Mouse (Mus musculus): ENCODE measurements around the gene Ascc1. TPM values are rescaled to one million over a fixed set of nuclear protein-coding genes. Genes with fewer than 3 reads are reported as not detected.
A peak's percentile ranks its signal among the peaks of the same experiment; 100 is the strongest.
"Not testable (repeated sequence)": the region's sequence is repeated elsewhere in the genome, so short reads cannot be mapped to it uniquely, and the experiment has no call there.

Ascc1 gene
- total RNA-seq, 2 experiments from 2014 or later = 23.2 to 25.9 TPM

DNA sequence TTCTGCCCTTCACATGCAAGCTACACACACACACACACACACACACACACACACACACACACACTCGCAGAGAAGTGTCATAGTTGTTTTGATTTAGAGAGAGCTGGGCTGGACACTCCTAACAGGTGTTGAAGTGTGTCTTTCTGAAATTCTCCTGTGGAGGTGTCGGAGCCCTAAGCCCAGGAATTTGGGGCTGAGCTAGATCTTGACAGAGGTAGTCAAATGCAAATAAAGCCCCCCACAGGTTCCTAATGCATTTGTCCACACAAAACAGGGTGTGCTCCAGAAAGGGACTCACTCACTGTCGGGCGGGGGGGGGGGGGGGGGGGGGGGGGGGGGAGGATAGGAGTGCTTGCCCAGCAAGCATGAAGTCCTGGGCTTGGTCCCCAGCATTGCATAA is 25.5 kb upstream of the Ascc1 start:
- no peak for DNase-seq

DNA sequence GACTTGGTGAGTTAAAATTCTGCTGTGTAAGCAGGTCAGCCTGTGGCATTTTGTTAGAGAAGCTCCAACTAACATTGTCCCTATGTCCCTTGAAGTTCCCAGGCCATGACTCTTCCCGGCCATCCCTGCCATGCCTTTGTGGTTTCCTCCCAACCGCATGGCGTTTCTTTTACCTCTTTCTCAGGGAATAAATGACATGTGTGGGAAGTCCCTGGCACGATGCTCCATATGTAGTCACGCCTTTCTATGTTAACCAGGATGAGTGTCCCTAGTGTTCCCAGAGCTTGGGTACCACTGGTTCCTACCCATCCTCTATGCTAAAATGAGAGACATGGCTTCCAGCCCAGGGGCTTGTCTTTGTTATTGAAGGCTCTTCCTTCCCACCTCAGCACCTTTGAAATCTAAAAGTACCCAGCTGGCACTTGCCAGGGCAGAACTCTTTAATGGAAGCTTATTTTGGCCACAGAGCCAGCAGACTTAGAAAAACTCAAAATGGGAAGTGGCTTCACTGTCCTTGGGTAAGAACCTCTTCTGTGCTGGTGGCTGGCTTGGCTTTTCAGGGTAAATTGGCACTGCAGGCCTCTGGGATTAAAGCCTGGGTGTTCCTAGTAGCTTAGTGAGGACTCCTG is 24.8 kb upstream of the Ascc1 start:
- DNase-seq = peak; percentile 72 to 73

DNA sequence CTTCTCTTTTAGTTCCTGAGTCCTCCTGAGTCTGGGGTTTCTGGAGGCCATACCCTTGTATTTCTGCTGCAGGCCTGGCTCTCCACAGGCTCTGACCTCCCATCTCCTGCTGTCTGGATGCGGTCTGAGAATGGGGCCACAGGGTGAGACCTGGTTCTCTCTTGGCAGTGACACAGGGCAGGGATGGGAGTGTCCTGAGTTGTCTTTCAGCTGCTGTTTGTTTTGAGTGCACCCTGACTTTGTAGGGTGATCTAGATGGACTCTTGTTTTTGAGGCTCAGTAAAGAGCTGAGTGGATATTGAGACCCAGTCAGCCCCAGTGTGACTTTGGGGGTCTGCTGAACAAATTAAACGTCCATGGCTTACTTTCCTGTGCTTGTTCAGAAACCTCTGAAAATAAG is 24.2 kb upstream of the Ascc1 start:
- DNase-seq = peak; percentile 68 to 73

DNA sequence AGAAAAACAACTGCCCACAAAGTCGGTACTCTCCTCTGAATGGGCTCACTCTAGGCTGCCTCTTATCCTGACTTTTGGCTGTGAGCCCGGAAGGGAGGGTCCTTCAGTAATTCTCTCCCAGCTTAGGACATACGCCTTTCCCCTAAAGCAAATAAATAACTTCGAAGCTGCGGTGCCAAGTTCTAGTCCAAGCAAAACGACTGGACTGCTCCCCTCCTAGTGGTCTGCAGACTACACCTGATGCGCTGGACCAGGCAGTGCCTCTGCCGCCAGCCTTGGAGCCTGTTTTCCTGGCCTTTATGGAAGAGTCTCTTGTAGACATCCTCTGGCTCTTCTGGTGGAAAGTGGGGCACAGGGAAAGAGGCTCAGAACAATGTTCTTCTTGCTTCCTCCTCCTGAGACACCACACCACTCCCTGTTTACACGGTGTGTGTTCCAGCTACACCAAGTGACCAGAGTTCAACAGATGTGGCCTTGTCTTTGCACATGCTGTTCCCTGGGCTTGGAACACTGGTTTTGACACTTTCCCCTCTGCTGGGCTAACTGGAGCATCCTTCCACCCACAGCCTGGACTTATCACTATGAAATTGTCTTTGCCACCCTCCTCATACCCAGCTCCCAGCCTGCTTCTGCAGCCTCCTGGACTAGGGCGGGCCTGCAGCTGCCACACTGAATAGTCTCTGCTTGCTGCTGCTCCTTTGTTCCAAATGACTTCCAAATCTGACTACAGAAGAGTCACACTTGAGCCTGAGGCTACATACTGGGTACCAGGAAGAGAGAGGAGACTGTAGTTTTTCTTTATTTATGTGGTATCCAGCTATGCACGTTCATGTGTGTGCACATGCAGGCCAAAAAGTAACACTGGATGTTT is 23.5 kb upstream of the Ascc1 start:
- peak; percentile 94 for DNase-seq

DNA sequence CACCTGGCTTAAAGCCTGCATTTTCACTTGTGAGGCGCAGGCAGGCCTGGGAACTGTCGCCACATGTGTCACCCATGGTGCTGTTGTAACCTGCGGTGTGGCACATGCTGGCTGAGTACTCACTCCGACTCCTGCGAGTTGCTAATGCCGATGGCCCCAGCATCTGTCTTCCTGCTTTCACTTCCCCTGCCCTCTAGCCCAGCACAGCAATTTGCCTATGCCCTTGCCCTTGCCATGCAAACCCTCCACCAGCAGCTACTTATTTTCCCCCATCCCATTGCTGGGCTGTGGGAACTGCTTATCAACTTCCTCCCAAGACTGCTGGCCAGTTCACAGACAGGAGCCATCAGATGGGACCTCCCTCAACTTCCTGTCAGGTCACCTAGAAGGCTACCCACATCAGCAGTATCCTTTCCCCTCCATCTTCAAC is 21.8 kb upstream of the Ascc1 start:
- DNase-seq = peak; percentile 72 to 85

DNA sequence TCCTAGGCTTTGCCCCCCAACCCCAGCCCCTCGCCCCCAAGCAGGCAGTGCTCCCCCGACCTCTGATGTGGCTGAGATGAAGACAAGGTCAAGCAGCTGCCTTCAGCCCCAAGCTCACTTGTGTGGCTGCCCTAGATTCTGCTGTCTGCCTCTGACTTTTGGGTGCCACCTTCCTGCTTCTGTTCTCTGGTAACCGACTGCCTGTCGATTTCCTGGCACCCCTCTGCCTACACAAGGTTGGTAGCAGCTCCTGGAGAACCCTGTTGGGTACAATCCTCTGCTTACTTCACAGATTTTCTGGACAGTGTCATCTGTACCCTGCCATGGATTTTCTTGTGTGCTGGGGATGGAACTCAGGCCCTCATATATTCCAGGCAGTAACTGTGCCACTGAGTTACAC is 21.3 kb upstream of the Ascc1 start:
- no peak for DNase-seq

DNA sequence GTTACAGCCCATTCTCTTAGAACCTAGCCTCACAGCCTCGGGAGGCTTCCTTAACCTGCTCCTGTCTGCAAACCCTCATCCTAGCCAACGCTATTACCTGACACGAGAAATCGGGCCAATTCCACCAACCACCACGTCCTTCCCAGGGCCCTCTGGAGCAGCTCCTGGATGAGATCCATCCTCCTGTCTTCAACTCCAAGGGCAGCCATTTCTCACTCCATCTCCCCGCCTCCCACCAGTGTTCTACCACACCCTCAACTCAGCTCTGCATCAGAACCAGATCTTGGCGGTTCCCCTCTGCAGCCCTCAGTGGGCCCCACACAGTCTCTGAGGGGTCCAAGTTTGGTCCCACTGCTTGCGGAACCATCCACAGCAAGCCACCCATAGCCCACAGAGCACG is 20.8 kb upstream of the Ascc1 start:
- peak; percentile 79 to 80 for DNase-seq

DNA sequence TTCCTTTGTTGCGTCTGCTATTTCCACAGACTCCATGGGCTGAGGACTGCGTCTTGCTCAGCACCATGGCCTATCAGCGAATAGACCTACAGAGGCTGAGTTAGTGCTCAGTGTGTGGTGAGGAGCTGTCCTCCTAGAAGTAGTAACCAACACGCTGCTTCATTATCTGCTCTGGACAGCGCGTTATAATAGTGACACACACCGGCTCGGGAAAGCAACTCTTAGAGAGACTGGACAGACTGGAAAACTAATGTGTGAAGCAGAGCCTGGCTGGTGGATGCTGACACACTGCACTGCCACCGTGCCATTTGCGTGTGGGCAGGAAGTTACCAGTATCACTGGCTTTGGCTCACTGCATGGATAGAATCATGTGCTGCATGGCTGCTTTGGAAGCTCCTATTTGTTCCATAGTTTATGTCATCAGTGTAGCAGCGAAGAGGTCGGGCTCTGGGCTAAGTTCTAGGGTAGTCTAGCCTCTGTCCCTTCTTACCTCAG is 20.2 kb upstream of the Ascc1 start:
- DNase-seq = no peak

DNA sequence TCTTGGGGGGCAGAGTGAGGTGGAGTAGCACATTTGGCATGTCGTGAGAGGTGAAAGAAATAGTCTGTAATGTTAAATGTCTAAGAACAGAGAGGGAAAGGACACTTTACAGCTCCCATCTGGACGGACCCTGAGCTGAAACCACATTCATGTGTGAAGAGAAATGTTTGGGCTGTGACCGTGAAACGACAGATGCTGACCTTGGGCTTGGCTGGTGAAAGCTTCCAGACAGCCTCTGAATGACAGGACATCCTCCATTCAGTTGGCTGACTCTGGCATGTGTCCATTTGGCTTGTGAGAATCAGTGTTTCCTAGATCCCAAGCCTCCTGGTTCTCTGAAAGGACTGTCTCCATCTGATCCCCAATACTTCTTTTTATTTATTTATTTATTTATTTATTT is 14.6 kb upstream of the Ascc1 start:
- peak; percentile 83 to 89 for DNase-seq

DNA sequence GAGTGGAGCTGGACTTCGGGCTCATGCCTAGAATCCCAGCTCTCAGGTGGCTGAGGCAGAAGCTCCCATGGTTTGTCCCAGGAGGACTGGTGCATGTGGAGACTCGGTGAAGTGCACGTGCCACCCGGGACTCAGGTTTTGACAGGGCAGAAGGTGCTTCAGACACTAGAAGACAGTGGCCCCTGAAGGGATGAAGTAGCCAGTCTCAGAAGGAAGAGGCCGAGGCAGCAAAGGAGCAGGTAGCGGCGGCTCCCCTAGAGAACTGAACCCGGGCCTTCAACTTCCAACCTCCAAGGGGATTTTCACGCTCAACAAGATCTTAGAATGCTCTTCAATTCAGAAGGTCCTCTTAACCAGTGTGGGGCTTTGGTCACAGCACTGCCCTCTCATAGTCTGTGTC is 12.2 kb upstream of the Ascc1 start:
- no peak for DNase-seq

DNA sequence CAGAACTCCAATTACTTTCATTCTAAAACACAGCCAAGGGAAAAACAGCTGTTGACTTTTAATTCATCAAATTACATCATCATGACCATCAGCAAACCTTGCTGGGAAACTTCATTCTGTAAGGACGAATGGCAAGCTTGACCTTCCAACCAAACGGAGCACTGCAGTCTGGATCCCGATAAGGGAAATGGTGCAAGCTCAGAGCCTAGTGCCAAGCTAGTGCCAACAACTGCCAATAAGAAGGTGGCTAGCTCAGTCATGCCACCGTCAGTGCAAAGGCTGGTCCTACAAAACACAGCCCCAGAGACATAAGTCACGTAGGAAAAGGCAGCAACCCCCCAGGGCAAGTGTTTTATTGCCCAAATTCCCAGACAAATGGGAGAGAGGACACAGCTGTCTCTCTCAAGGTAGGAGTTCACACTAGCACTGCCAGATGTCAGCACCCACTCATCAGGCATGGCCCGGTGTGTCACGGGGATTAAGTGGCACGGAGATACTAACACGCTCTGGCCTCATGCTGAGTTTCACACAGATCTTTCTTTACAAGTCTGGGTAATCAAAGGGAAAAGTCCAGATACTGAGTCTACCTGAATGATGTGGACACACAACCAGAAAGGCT is 11.2 kb upstream of the Ascc1 start:
- peak; percentile 72 to 75 for DNase-seq

DNA sequence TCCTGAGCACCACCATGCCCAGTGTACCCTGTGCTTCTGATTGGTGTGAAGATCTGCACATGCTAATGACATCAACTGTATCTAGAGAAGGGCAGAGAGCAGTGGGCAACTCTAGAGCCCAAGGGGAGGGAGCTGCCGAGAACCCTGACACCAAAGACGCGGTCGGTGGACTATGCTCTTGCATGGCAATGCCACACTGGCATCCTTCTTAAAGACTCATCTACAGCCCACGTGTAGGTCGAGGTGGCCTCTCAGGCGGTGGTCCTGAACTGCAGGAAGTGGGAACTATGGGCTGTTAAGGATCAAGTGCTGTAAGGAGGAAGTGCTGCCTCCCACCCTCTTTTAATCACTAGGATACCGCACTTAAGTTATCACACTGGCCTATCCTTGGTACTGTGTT is 10.6 kb upstream of the Ascc1 start:
- DNase-seq = no peak

DNA sequence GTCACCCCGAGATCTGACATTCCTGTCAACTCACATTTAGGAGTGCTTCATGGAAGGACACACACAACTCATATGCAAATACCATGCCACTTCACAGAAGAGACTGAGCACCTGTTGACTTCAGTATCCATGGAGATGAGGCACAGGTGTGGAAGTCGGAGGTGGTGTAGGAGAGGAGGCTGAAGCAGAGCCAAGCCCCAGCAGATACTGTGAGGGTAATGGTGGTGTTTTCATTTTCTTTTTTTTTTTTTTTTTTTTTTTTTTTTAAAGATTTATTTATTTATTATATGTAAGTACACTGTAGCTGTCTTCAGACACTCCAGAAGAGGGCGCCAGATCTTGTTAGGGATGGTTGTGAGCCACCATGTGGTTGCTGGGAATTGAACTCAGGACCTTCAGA is 8.8 kb upstream of the Ascc1 start:
- not testable (repeated sequence) for DNase-seq

DNA sequence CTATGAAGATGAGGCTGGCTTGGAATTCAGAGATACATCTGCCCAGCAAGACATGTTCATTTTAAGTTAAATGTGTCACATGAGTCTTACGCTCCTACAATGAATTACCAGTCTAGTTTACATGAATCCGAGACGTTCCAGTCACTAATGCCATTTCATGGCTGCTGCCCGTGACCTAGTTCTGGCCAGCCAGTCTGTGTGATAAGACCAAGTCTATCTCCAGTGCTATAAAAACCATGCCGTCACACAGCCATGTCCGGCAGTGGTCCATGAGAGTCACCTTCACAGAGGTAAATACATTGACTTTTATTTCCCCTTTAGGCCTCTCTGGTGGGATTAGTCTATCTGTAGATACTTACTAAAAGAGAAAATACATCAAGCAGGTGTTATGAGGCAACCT is 6.7 kb upstream of the Ascc1 start:
- DNase-seq = peak; percentile 58 to 78

DNA sequence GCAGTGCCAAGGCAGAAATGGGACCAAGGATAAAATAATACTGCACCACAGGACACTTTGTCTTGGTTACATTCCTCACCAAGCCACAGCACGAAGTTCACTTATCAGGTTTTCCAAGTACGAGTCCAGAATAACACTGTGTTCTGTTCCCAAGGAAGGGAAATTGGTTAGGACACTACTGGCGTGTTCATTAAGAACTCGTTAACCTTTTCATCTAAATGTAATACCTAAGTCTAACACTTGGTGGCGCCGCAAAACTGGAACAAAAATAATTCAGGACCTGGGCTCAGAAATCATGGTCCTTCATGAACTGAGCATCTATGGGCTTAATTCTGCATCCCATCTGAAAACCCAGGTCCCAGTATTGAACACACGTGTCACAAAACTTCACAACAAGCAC is 5.0 kb upstream of the Ascc1 start:
- peak; percentile 86 to 94 for DNase-seq

DNA sequence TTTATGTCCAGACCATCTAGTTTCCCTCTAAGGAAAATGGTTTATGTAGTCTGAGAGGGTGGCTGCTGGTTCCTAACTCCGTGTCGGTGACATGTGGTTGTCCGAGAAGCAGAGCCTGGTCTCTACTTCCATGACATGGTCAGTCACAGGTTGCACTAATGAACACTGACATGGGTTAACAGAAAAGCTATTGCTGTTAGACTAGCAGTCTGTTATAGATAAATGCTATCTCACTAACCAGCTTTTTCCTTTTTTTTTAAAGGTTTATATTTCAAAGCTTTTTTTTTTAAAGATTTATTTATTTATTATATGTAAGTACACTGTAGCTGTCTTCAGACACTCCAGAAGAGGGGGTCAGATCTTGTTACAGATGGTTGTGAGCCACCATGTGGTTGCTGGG is 3.5 kb upstream of the Ascc1 start:
- no peak for DNase-seq

DNA sequence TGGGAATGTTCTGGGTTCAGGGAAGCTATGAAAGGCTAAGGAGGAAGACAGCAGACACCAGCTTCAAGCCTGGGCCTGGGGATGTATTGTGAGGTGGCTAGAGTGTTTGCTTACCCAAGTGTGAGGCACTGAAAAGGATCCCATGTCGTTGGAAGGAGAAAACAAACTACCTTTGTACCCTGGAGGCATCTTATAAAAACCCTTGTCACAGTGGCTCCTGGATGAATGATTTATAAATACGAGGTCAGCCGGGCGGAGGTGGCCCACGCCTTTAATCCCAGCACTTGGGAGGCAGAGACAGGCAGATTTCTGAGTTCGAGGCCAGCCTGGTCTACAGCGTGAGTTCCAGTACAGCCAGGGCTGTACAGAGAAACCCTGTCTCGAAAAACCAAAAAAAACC is 942 bp upstream of the Ascc1 start:
- not testable (repeated sequence) for DNase-seq

DNA sequence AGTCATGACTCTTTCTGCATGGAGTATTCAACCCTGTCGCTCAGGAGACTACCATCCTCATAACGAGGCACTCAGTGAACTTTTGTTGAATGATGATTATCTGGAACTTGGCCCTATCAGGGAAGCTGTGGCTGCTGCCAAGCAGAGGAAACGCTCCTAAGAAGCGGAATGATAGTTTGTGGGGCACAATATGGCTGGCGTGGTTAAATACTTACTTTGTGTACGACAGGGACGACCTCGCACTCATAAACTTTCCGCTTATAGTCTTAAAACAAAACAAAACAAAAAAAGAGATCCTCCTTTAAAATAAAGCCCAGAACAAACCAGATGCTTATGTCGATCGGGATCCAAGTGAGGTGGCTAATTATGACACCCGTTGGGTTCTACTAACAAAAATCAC is 402 bp upstream of the Ascc1 start:
- DNase-seq = peak in 1 of 2 experiments; percentile 52

DNA sequence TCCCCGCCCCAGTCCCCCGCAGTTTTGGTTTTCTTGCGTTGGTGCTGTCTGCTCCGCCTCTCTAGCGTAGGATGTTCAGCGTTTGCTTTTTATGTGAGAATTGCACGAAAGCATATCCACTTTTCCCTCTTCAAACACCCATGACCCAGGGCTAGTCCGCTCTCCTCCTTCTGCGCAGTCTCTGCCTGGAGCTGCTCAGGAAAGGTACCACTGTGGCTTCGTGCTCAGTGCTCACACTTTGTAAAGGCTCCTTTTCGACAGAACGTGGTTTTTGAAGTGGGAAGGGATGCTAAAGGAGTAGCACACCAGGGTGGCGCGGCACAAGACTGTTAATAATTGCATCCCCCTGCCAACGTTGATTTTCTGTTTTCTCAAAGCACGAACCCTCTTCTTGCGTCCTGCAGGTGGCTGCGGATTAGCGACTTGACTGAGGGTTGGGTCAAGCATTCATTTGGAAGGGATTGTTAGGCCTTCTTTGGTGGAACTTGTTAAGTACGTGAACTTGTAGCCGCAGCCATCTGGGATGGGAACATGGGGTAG is 678 bp downstream of the Ascc1 start:
- DNase-seq = no peak

DNA sequence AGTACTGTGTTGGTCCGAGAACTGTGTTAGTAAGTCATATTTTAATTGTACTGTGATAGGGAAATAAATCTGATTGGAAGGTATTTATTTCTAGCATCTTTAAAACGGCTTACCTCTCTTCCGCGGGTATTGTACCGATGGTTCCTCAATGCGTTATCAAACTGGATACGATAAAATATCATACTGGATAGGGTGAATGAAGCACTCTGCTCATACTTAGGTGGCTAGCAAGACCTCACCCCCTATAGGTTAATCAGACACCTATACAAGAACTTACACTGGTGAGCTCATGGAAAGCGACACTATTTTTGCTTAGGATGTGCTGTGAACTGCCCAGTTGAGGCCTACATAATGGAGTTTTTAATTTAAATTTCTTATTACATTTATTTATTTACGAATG is 1.2 kb downstream of the Ascc1 start:
- no peak for DNase-seq

DNA sequence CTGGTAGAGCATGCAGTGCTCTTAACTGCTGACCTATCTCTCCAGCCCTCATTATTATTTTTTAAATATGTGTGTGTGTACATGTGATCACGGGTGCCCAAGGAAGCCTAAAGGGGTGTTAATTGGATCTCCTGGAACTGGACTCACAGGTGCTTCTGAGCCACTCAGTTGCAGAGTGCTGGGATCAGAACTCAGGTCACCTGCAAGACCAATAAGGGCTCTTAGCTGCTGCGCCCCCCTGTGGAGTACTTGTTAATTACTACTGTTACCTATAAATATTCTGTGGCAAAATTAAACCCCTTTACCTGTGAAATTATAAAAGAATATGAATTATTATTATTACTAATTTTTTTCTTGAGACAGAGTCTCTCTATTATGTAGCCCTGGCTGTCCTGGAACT is 2.7 kb downstream of the Ascc1 start:
- DNase-seq = peak; percentile 53 to 77

DNA sequence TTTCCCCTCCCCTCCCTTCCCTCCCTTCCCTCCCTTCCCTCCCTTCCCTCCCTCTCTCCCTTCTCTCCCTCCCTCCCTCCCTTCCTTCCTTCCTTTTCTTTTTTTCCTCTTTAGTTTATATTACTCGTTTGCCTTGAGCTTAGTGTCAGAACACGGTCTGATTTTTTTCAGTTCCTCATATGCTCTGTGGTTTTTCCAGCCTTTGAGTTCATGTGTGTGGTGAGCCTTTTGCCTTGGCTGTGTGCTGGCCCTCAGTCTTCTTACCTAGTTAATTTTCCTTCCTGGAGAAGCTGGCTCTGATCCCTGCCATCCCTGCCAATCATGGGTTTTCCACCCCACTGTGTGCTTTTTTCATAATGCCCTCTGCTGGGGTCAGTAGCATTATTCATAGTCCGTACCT is 6.5 kb downstream of the Ascc1 start:
- DNase-seq = no peak

DNA sequence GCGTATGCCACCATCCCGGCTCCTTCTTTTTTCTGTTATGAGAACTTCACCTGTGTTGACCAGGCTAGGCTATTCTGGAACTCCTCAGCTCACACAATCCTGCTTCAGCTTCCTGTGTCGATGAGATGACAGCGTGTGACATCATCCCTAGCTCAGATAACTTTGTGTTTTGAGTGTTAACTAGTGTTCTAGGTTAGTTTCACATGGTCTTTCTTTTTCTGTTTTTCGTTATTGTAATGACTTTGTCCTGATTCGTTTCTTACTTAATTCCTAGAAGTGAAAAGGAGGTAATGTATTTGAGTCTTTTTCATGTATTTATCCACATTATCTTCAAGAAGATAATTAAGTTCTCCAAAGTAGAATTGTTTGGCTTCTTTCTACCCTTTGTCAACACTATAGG is 13.6 kb downstream of the Ascc1 start:
- no peak for DNase-seq

Data from heart, adult 18-20 months (tissue).